Mouse (Mus musculus) hindbrain, embryonic 16.5 days (tissue): Measurements from ENCODE around the gene Tmem131. TPM values are rescaled to one million over a fixed set of nuclear protein-coding genes. Genes with fewer than 3 reads are reported as not detected.
A peak's percentile ranks its signal among the peaks of the same experiment; 100 is the strongest.
"Not testable (repeated sequence)": the region's sequence is repeated elsewhere in the genome, so short reads cannot be mapped to it uniquely, and the experiment has no call there.

Experiments
- ATAC-seq: fragments of 200-750 bp; cut with Nextera tagmentation; 2 replicates; pipeline ENCODE4 v1.8.0; 2017; ENCODE audit warnings: moderate TSS enrichment, moderate library complexity
- H3K27ac ChIP-seq: fragments of 300-500 bp; sonication (generic); 2 replicates; pipeline ENCODE4 v1.5.1; 2014; ENCODE audit warnings: low read depth, mild to moderate bottlenecking, control low read depth, low read length, moderate library complexity
- H3K27me3 ChIP-seq: fragments of 300-500 bp; sonication (generic); replicated peaks from 2 replicates; pipeline ENCODE4 v1.6.1; 2014; ENCODE audit warnings: low read length; ENCODE audit not compliant: control insufficient read depth, insufficient read depth
- H3K36me3 ChIP-seq: fragments of 300-500 bp; sonication (generic); 2 replicates; pipeline ENCODE4 v1.6.1; 2014; ENCODE audit warnings: mild to moderate bottlenecking, low read length, moderate library complexity, mixed read lengths; ENCODE audit not compliant: control insufficient read depth, insufficient read depth
- H3K4me1 ChIP-seq: fragments of 300-500 bp; sonication (generic); 2 replicates; pipeline ENCODE4 v1.6.1; 2014; ENCODE audit warnings: low read depth, low read length; ENCODE audit not compliant: control insufficient read depth, insufficient read depth
- H3K4me2 ChIP-seq: fragments of 300-500 bp; sonication (generic); 2 replicates; pipeline ENCODE4 v1.6.1; 2014; ENCODE audit warnings: mild to moderate bottlenecking, low read length, control low read depth, moderate library complexity
- H3K4me3 ChIP-seq: fragments of 300-500 bp; sonication (generic); 2 replicates; pipeline ENCODE4 v1.5.1; 2014; ENCODE audit warnings: mild to moderate bottlenecking, low read length, control low read depth, moderate library complexity
- H3K9ac ChIP-seq: fragments of 300-500 bp; sonication (generic); 2 replicates; pipeline ENCODE4 v1.6.1; 2014; ENCODE audit warnings: low read depth, mild to moderate bottlenecking, control low read depth, low read length, moderate library complexity
- H3K9me3 ChIP-seq: fragments of 300-500 bp; sonication (generic); 2 replicates; pipeline ENCODE4 v1.6.1; 2014; ENCODE audit warnings: mild to moderate bottlenecking, low read length, moderate library complexity; ENCODE audit not compliant: control insufficient read depth
- WGBS: fragments of 180-500 bp; shearing (Covaris S2); extraction: QIAGEN DNeasy Blood & Tissue Kit; methylation state at CpG from one replicate; pipeline ENCODE4 v1.1.7; 2014; 5-methylcytosine and 5-hydroxymethylcytosine counted together
- polyA plus RNA-seq: library from polyadenylated mRNA; unstranded; fragments of >200 nt; fragmentation: Nextera tagmentation; extraction: Ambion mirVana; gene quantifications from 2 replicates; pipeline ENCODE4 v1.2.1, GENCODE M21; 2015

The Tmem131 gene
- polyA plus RNA-seq, 1 experiment from 2014 or later: 10.0 TPM

- 60% methylated on average over 14 of the region's 14 CpGs for WGBS
- Histone ChIP-seq H3K4me3 (no peak overlapping the region), H3K9me3 (no peaks in the 10 kb centered on the region), H3K9ac (no peak overlapping the region; the same call in 1 of the 2 replicates), H3K4me1 (no peaks in the 10 kb centered on the region; the same call in 1 of the 2 replicates), H3K4me2 (no peak overlapping the region), H3K36me3 (peaks cover 30% of the 10 kb centered on the region), H3K27me3 (no peaks in the 10 kb centered on the region), H3K27ac (peak overlapping the region; percentile 54; the same call in 1 of the 2 replicates)
- ATAC-seq: no peak
These were observed 112.3 kb downstream of the Tmem131 start for GRCm38 (mm10) chr1:36830913-36831866.

GRCm38 (mm10) chr1:36824356-36824755, 119.1 kb downstream of the Tmem131 start:
- WGBS: 97% methylated on average over 5 of the region's 5 CpGs
- ATAC-seq: no peak
- Histone ChIP-seq H3K36me3 (peaks cover 38% of the 10 kb centered on the region), H3K27me3 (no peaks in the 10 kb centered on the region), H3K4me1 (no peaks in the 10 kb centered on the region), H3K9me3 (no peaks in the 10 kb centered on the region), H3K27ac (no peak overlapping the region), H3K4me2 (no peak overlapping the region), H3K9ac (no peak overlapping the region), H3K4me3 (no peak overlapping the region)

GRCm38 (mm10) chr1:36821918-36822317, 121.5 kb downstream of the Tmem131 start:
- ATAC-seq, H3K9ac ChIP-seq: not testable (repeated sequence)

GRCm38 (mm10) chr1:36815166-36815565, 128.3 kb downstream of the Tmem131 start:
- no peaks in the 10 kb centered on the region for H3K27me3 ChIP-seq
- 93% methylated on average over 6 of the region's 6 CpGs for WGBS

More at GRCm38 (mm10) chr1:36821918-36822317, 121.5 kb downstream of the Tmem131 start:
- H3K27ac ChIP-seq, H3K4me1 ChIP-seq, H3K27me3 ChIP-seq, H3K9me3 ChIP-seq, H3K4me2 ChIP-seq, H3K4me3 ChIP-seq: not testable (repeated sequence)
- H3K36me3 ChIP-seq: peaks cover 44% of the 10 kb centered on the region
- WGBS: 90% methylated on average over 4 of the region's 4 CpGs

GRCm38 (mm10) chr1:36814271-36814903, 129.1 kb downstream of the Tmem131 start:
- Histone ChIP-seq H3K27me3 (no peaks in the 10 kb centered on the region), H3K36me3 (peaks cover 43% of the 10 kb centered on the region), H3K4me3 (no peak overlapping the region), H3K4me2 (no peak overlapping the region), H3K9me3 (no peaks in the 10 kb centered on the region), H3K4me1 (no peaks in the 10 kb centered on the region), H3K9ac (no peak overlapping the region), H3K27ac (no peak overlapping the region)
- no peak for ATAC-seq
- whole genome bisulfite sequencing: 88% methylated on average over 5 of the region's 5 CpGs

More at GRCm38 (mm10) chr1:36815166-36815565, 128.3 kb downstream of the Tmem131 start:
- Histone ChIP-seq H3K4me2 (no peak overlapping the region), H3K27ac (no peak overlapping the region), H3K36me3 (peaks cover 42% of the 10 kb centered on the region), H3K4me3 (no peak overlapping the region), H3K4me1 (no peaks in the 10 kb centered on the region), H3K9me3 (no peaks in the 10 kb centered on the region), H3K9ac (no peak overlapping the region)
- no peak for ATAC-seq

GRCm38 (mm10) chr1:36813415-36813814, 130.1 kb downstream of the Tmem131 start:
- Histone ChIP-seq H3K27me3 (no peaks in the 10 kb centered on the region), H3K9ac (no peak overlapping the region), H3K27ac (no peak overlapping the region), H3K4me1 (no peaks in the 10 kb centered on the region), H3K36me3 (peaks cover 46% of the 10 kb centered on the region), H3K4me3 (no peak overlapping the region), H3K9me3 (no peaks in the 10 kb centered on the region), H3K4me2 (no peak overlapping the region)
- WGBS: 87% methylated on average over 7 of the region's 7 CpGs
- ATAC-seq: no peak

- H3K36me3 ChIP-seq: peaks cover 51% of the 10 kb centered on the region
- no peak for ATAC-seq
- H3K4me3 ChIP-seq: no peak overlapping the region
- H3K27me3 ChIP-seq: no peaks in the 10 kb centered on the region
- H3K4me2 ChIP-seq: no peak overlapping the region
- no peaks in the 10 kb centered on the region for H3K4me1 ChIP-seq
- H3K27ac ChIP-seq: no peak overlapping the region
- WGBS: 96% methylated on average over 7 of the region's 7 CpGs
- H3K9me3 ChIP-seq: no peaks in the 10 kb centered on the region
- H3K9ac ChIP-seq: no peak overlapping the region
These were observed 131.7 kb downstream of the Tmem131 start for GRCm38 (mm10) chr1:36811806-36812205.

- no peak for ATAC-seq
- WGBS: 92% methylated on average over 14 of the region's 14 CpGs
- Histone ChIP-seq H3K9me3 (no peaks in the 10 kb centered on the region), H3K36me3 (peaks cover 49% of the 10 kb centered on the region), H3K4me1 (no peaks in the 10 kb centered on the region), H3K9ac (no peak overlapping the region), H3K27me3 (no peaks in the 10 kb centered on the region), H3K4me2 (no peak overlapping the region), H3K4me3 (no peak overlapping the region), H3K27ac (no peak overlapping the region)
These were observed 135.5 kb downstream of the Tmem131 start for GRCm38 (mm10) chr1:36807782-36808565.
